Mouse (Mus musculus) sigmoid colon, adult 10 weeks (tissue): ENCODE results near the gene Scgb2b24. TPM values are rescaled to one million over a fixed set of nuclear protein-coding genes. Genes with fewer than 3 reads are reported as not detected.

Source experiments
- polyA plus RNA-seq: library from polyadenylated mRNA; stranded (reverse); fragments of 350-450 nt; fragmentation: Illumina TruSeq; extraction: RNeasy Lipid Tissue Mini Kit (QIAGEN cat#74804); gene quantifications from one replicate; pipeline ENCODE4 v1.2.3, GENCODE M21; 2014; ENCODE audit warnings: low read depth, low replicate concordance

Scgb2b24 gene
- polyA plus RNA-seq = not detected

GRCm38 (mm10) chr7:33739212-33739611, at the start of gene Scgb2b24:
Scgb2b24 (minus strand) TSS chr7:33739312.

GRCm38 (mm10) chr7:33743499-33743898, 4.4 kb upstream of the Scgb2b24 start, which contains the start of gene Scgb1b24:
Scgb1b24 (plus strand) TSS chr7:33743799.

Other genes starting within 250 kb of the Scgb2b24 start
- gene Scgb2b21, start 218.9 kb downstream of the Scgb2b24 start, polyA plus RNA-seq = not detected
- gene Scgb1b24, start 4.5 kb upstream of the Scgb2b24 start, polyA plus RNA-seq = not detected
- not detected for gene Scgb2b26, start 205.7 kb upstream of the Scgb2b24 start, polyA plus RNA-seq